Mouse (Mus musculus) liver, embryonic 11.5 days (tissue): ENCODE measurements around the gene Fitm2. TPM values are rescaled to one million over a fixed set of nuclear protein-coding genes. Genes with fewer than 3 reads are reported as not detected.

Experiments
- polyA plus RNA-seq: library from polyadenylated mRNA; unstranded; fragments of >200 nt; fragmentation: Nextera tagmentation; extraction: Ambion mirVana; gene quantifications from 2 replicates; pipeline ENCODE4 v1.2.1, GENCODE M21; 2014

Fitm2 gene
- polyA plus RNA-seq, 1 experiment from 2014 or later: 9.0 TPM

Other genes starting within 250 kb of the Fitm2 start
- gene Jph2, start 74.6 kb downstream of the Fitm2 start, polyA plus RNA-seq: 0.19 and 0.26 TPM in 2 replicates
- gene Oser1, start 47.9 kb downstream of the Fitm2 start, polyA plus RNA-seq: 61.0 and 67.8 TPM in 2 replicates
- gene Gdap1l1, start 34.2 kb downstream of the Fitm2 start, polyA plus RNA-seq: 1.4 and 1.7 TPM in 2 replicates
- gene R3hdml, start 19.7 kb upstream of the Fitm2 start, polyA plus RNA-seq: not detected in 2 replicates
- 18.9 and 20.0 TPM in 2 replicates for gene Hnf4a, start 34.2 kb upstream of the Fitm2 start, polyA plus RNA-seq
- 26.1 and 29.2 TPM in 2 replicates for gene Ttpal, start 129.7 kb upstream of the Fitm2 start, polyA plus RNA-seq
- 116 TPM in 2 replicates for gene Serinc3, start 172.5 kb upstream of the Fitm2 start, polyA plus RNA-seq
- 178 and 186 TPM in 2 replicates for gene Pkig, start 185.8 kb upstream of the Fitm2 start, polyA plus RNA-seq